Mouse (Mus musculus) lung, embryonic 16.5 days (tissue): ENCODE measurements around the gene Maml2. TPM values are rescaled to one million over a fixed set of nuclear protein-coding genes. Genes with fewer than 3 reads are reported as not detected.
A peak's percentile ranks its signal among the peaks of the same experiment; 100 is the strongest.

Experiments
- ATAC-seq: fragments of 200-750 bp; cut with Nextera tagmentation; 2 replicates; pipeline ENCODE4 v1.8.0; 2017; ENCODE audit warnings: low read depth, mild to moderate bottlenecking, moderate library complexity
- H3K27ac ChIP-seq: fragments of 300-500 bp; sonication (generic); 2 replicates; pipeline ENCODE4 v1.5.1; 2014; ENCODE audit warnings: mild to moderate bottlenecking, control low read depth, low read length
- H3K27me3 ChIP-seq: fragments of 300-500 bp; sonication (generic); 2 replicates; pipeline ENCODE4 v1.6.1; 2014; ENCODE audit warnings: low read depth, low read length, mixed read lengths; ENCODE audit not compliant: control insufficient read depth, insufficient read depth
- H3K36me3 ChIP-seq: fragments of 300-500 bp; sonication (generic); 2 replicates; pipeline ENCODE4 v1.6.1; 2014; ENCODE audit warnings: low read length; ENCODE audit not compliant: control insufficient read depth, insufficient read depth
- H3K4me1 ChIP-seq: fragments of 300-500 bp; sonication (generic); replicated peaks from 2 replicates; pipeline ENCODE4 v1.6.1; 2014; ENCODE audit warnings: low read length, mixed read lengths; ENCODE audit not compliant: control insufficient read depth, insufficient read depth
- H3K4me2 ChIP-seq: fragments of 300-500 bp; sonication (generic); 2 replicates; pipeline ENCODE4 v1.6.1; 2014; ENCODE audit warnings: low read depth, low read length, control low read depth
- H3K4me3 ChIP-seq: fragments of 300-500 bp; sonication (generic); 2 replicates; pipeline ENCODE4 v1.5.1; 2014; ENCODE audit warnings: mild to moderate bottlenecking, low read length, control low read depth
- H3K9ac ChIP-seq: fragments of 300-500 bp; sonication (generic); 2 replicates; pipeline ENCODE4 v1.6.1; 2014; ENCODE audit warnings: low read length, control low read depth
- H3K9me3 ChIP-seq: fragments of 300-500 bp; sonication (generic); 2 replicates; pipeline ENCODE4 v1.6.1; 2016; ENCODE audit warnings: low read length; ENCODE audit not compliant: control insufficient read depth
- WGBS: fragments of 180-500 bp; shearing (Covaris S2); extraction: QIAGEN DNeasy Blood & Tissue Kit; methylation state at CpG from one replicate; pipeline ENCODE4 v1.1.7; 2014; 5-methylcytosine and 5-hydroxymethylcytosine counted together
- polyA plus RNA-seq: library from polyadenylated mRNA; unstranded; fragments of >200 nt; fragmentation: Nextera tagmentation; extraction: Ambion mirVana; gene quantifications from 2 replicates; pipeline ENCODE4 v1.2.1, GENCODE M21; 2015

Maml2 gene
- polyA plus RNA-seq, 1 experiment from 2014 or later, result 15.3 TPM

- no peak overlapping the region for H3K4me2 ChIP-seq
- peaks cover 5% of the 10 kb centered on the region for H3K9me3 ChIP-seq
- H3K27me3 ChIP-seq, result no peaks in the 10 kb centered on the region
- 49% methylated on average over 6 of the region's 6 CpGs for WGBS
- H3K4me3 ChIP-seq, result no peak overlapping the region
- H3K4me1 ChIP-seq, result peaks cover 11% of the 10 kb centered on the region
- ATAC-seq, result no peak; the same call in 1 of the 2 replicates
- H3K9ac ChIP-seq, result no peak overlapping the region
- no peaks in the 10 kb centered on the region; the same call in 1 of the 2 replicates for H3K36me3 ChIP-seq
- no peak overlapping the region for H3K27ac ChIP-seq
These were observed 135.8 kb downstream of the Maml2 start for GRCm38 (mm10) chr9:13433501-13434090.

GRCm38 (mm10) chr9:13440911-13441310 lies 143.2 kb downstream of the Maml2 start:
- Histone ChIP-seq H3K27me3 (no peaks in the 10 kb centered on the region), H3K4me2 (no peak overlapping the region), H3K4me3 (no peak overlapping the region), H3K9ac (no peak overlapping the region), H3K4me1 (no peaks in the 10 kb centered on the region; the same call in 1 of the 2 replicates), H3K27ac (no peak overlapping the region), H3K36me3 (no peaks in the 10 kb centered on the region; the same call in 1 of the 2 replicates), H3K9me3 (peaks cover 5% of the 10 kb centered on the region)
- WGBS, result 52% methylated on average over 6 of the region's 6 CpGs
- no peak for ATAC-seq

- H3K9ac ChIP-seq, result no peak overlapping the region
- peak; percentile 44; the same call in 1 of the 2 replicates for ATAC-seq
- peaks cover 2% of the 10 kb centered on the region; the same call in 1 of the 2 replicates for H3K9me3 ChIP-seq
- H3K4me2 ChIP-seq, result no peak overlapping the region
- H3K4me1 ChIP-seq, result peaks cover 7% of the 10 kb centered on the region
- 43% methylated on average over 13 of the region's 13 CpGs for WGBS
- no peak overlapping the region for H3K4me3 ChIP-seq
- H3K36me3 ChIP-seq, result no peaks in the 10 kb centered on the region; the same call in 1 of the 2 replicates
- H3K27ac ChIP-seq, result no peak overlapping the region
- H3K27me3 ChIP-seq, result no peaks in the 10 kb centered on the region
These were observed 144.4 kb downstream of the Maml2 start for GRCm38 (mm10) chr9:13442012-13442735.

- H3K4me1 ChIP-seq, result peaks cover 7% of the 10 kb centered on the region
- WGBS, result 44% methylated on average over 1 of the region's 1 CpGs
- no peaks in the 10 kb centered on the region for H3K36me3 ChIP-seq
- H3K27ac ChIP-seq, result no peak overlapping the region
- H3K9ac ChIP-seq, result no peak overlapping the region
- no peaks in the 10 kb centered on the region for H3K9me3 ChIP-seq
- no peak overlapping the region for H3K4me3 ChIP-seq
- no peak overlapping the region for H3K4me2 ChIP-seq
- peak; percentile 37; the same call in 1 of the 2 replicates for ATAC-seq
- no peaks in the 10 kb centered on the region for H3K27me3 ChIP-seq
These were observed 145.9 kb downstream of the Maml2 start for GRCm38 (mm10) chr9:13443484-13444211.

GRCm38 (mm10) chr9:13446236-13446635 lies 148.5 kb downstream of the Maml2 start:
- peak overlapping the region; percentile 25; the same call in 1 of the 2 replicates for H3K27ac ChIP-seq
- 0 out of 2 replicates have a peak, but pooled peaks have one; percentile 23 for ATAC-seq
- H3K4me2 ChIP-seq, result no peak overlapping the region
- no peaks in the 10 kb centered on the region for H3K27me3 ChIP-seq
- 65% methylated on average over 1 of the region's 1 CpGs for WGBS
- peaks cover 13% of the 10 kb centered on the region for H3K4me1 ChIP-seq
- no peaks in the 10 kb centered on the region for H3K9me3 ChIP-seq
- no peaks in the 10 kb centered on the region for H3K36me3 ChIP-seq
- H3K4me3 ChIP-seq, result no peak overlapping the region
- no peak overlapping the region for H3K9ac ChIP-seq

- 29% methylated on average over 4 of the region's 4 CpGs for WGBS
- peak; percentile 66; the same call in 1 of the 2 replicates for ATAC-seq
- no peaks in the 10 kb centered on the region for H3K36me3 ChIP-seq
- no peak within 1 kb of the TSS for H3K9ac ChIP-seq
- H3K4me2 ChIP-seq, result no peak within 1 kb of the TSS
- H3K27me3 ChIP-seq, result no peaks in the 10 kb centered on the region
- H3K27ac ChIP-seq, result peak within 1 kb of the TSS; percentile 73; the same call in 1 of the 2 replicates
- no peak within 1 kb of the TSS for H3K4me3 ChIP-seq
- peaks cover 13% of the 10 kb centered on the region for H3K4me1 ChIP-seq
- H3K9me3 ChIP-seq, result no peaks in the 10 kb centered on the region
These were observed 149.0 kb downstream of the Maml2 start, which contains the start of gene Gm17571 for GRCm38 (mm10) chr9:13446703-13447285. Gm17571 (minus strand) TSS chr9:13446753.

- Histone ChIP-seq H3K9me3 (no peaks in the 10 kb centered on the region), H3K27me3 (no peaks in the 10 kb centered on the region), H3K9ac (no peak overlapping the region), H3K4me1 (peaks cover 13% of the 10 kb centered on the region), H3K27ac (no peak overlapping the region; the same call in 1 of the 2 replicates), H3K4me2 (no peak overlapping the region), H3K36me3 (no peaks in the 10 kb centered on the region), H3K4me3 (no peak overlapping the region)
- 83% methylated on average over 3 of the region's 3 CpGs for WGBS
- no peak for ATAC-seq
These were observed 151.0 kb downstream of the Maml2 start for GRCm38 (mm10) chr9:13448716-13449115.

GRCm38 (mm10) chr9:13454651-13455123 lies 156.9 kb downstream of the Maml2 start:
- Histone ChIP-seq H3K27ac (peak overlapping the region; percentile 51), H3K9ac (0 out of 2 replicates have a peak overlapping the region, but pooled peaks have one; percentile 37), H3K4me2 (peak overlapping the region; percentile 27; the same call in 1 of the 2 replicates), H3K4me1 (peaks cover 24% of the 10 kb centered on the region), H3K4me3 (no peak overlapping the region), H3K27me3 (no peaks in the 10 kb centered on the region), H3K9me3 (no peaks in the 10 kb centered on the region), H3K36me3 (no peaks in the 10 kb centered on the region)
- 18% methylated on average over 7 of the region's 7 CpGs for WGBS
- ATAC-seq, result peak; percentile 75
